Mouse (Mus musculus): ENCODE measurements around the gene Rbpj.
A peak's percentile ranks its signal among the peaks of the same experiment; 100 is the strongest.
"Not testable (repeated sequence)": the region's sequence is repeated elsewhere in the genome, so short reads cannot be mapped to it uniquely, and the experiment has no call there.

Gene Rbpj

DNA sequence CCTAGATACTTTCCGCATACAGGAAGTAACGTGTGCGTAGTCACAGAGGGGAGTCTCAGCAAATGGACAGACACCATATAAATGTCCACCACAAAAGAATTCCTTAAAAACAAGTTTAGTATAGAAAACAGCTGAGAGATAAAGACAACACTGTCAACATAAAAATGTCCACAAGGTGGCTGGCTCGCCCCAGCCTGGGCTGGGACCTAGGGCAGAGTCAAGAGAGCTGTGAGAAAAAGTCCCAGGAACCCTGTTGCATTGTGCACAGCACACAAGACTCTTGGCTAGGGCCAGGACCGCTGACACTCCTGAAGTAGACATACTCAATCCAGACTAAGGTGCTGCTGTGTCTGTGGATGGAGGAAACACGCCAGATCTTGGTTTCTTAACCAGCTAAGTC, 192.0 kb downstream of the Rbpj start:
- DNase-seq (ENCODE audit: inconsistent age in 2 of 2, low spot score in 1 of 2) = no peak

DNA sequence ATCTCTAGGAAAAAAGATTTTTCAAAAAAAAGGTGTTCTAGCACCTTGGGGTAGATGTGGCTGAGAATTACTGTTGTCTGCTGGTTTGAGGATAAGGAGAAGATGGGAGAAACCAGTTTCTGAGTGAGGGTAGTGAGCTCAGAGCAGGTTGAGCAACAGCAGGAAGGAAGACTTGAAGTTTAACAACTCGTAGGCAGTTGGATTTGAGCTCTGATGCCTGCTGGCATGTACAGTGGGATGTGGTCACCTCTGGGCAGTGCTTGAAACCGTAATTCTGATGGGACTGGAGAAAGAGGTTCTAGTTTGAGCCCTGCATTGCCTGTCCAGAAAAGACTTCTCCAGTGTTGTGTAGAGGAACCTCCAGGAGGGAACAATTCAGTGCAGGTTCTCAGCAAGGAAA, 195.6 kb downstream of the Rbpj start:
- no peak for DNase-seq (ENCODE audit: inconsistent age in 2 of 2, low spot score in 1 of 2)

DNA sequence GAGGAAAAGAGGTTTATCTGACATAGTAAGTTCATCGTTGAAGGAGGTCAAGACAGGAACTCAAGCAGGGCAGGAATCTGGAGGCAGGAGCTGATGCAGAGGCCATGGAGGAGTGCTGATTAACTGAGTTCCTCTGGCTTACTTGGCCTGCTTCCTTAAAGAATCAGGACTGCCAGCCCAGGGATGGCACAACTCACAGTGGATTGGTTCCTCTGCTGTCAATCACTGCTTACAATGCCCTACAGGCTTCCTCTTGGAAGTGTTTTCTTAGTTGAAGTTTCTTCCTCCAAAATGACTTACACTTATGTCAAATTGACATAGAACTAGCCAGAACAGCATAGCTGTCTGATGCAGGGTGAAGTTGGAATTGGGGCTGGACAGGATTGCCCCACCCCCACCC, 196.5 kb downstream of the Rbpj start:
- DNase-seq (ENCODE audit: inconsistent age in 2 of 2, low spot score in 1 of 2) = no peak

DNA sequence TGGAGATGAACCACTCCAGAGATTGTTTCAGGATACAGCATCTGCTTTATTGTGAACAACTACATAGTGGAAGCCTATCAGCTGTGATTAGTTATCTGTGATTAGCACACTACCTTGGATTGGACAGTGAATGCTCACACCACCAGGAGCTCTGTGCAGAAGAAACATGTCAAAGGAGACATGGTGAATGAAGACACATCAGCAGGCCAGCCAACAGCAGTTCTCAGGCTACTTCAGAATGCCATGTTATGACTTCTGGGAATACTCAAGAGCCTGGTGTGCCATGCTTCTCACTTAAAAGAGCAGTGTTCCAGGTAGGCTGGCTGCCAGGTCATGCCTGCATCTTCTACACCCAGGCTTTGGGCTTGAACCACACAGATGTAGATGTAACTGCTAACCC, 197.7 kb downstream of the Rbpj start:
- no peak for DNase-seq (ENCODE audit: inconsistent age in 2 of 2, low spot score in 1 of 2)

DNA sequence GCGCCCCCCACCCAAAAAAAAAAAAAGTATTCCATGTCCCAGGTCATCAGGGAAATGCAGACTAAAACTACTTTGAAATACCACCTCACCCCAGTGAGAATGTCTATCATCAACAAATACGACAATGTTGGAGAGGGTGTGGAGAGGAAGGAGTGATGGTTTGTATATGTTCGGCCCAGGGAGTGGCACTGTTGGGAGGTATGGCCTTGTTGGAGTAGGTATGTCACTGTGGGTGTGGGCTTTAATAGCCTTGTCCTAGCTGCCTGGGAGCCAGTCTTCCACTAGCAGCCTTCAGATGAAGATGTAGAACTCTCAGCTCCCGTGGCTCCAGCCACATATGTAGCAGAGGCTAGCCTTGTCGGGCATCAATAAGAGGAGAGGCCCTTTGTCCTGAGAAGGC, 202.1 kb downstream of the Rbpj start:
- no peak for DNase-seq (ENCODE audit: inconsistent age in 2 of 2, low spot score in 1 of 2)

DNA sequence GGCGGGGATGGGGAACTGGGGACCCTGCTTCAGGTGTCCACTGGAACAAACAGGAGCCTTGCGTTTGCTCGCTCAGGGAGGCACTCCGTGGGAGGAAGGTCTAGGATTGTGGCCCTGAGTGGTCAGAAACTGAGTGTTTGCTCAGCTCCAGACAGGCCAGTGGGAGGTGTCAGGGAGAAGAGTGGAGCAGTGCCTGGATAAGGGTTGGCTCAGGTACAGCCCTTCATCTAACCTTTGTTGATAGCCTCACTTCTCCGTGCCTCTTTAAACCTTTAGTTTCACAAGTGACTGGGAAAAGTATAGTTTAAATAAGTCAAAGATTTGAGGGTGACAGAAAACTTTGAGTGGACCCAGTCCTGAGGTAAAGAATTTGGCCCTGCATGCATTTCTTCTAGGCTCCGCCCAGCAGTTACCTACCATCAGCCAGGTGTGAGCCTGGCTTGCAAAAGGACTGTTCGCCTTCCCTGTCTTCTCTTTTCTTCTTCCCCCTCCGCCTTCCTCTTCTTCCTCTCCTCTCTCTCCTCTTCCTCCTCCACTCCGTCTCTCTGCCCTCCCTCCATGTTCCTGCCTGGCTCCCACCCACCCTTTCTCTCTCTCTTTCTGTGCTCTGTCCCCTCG, 204.5 kb downstream of the Rbpj start:
- DNase-seq (ENCODE audit: inconsistent age in 2 of 2, low spot score in 1 of 2) = no peak

DNA sequence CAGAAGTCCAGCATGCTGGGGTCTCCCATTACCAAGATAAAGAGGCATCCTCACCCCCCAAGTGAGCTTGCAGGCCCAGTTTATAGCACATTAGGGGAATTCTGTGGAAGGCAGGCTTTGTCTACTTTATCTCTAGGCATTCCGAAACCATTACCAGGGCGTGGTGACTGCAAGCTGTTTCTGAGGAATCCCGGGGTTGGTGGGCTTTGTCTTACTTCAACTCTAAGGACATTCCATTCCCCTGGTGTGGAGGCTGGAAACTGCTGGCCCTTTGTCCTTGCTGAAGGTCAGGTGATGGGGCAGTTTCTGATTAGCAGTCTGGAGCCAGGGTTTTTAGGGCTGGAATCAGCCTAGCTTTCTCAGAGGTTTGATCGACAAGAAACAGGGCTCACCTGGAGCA, 205.6 kb downstream of the Rbpj start:
- no peak for DNase-seq (ENCODE audit: inconsistent age in 2 of 2, low spot score in 1 of 2)

DNA sequence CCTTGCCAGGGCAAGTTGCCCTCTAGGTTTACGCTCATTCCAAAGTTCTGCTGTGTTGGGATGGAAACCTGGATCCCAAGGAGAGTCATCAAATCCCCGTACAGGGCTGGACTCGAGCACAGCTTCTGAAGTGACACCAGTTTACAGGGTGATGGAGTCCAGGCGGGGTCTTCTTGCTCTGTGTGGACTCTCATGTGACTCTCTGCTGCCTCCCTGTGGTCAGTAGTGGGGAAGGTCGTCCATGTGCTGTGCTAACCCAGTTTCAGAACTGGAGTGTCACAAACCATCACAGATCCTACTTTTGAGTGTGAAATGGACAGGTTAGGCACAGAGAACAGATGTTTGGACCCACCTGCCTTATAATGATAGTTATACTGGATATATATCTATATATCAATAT, 206.4 kb downstream of the Rbpj start:
- peak; percentile 48 to 86 for DNase-seq (ENCODE audit: inconsistent age in 2 of 2, low spot score in 1 of 2)

DNA sequence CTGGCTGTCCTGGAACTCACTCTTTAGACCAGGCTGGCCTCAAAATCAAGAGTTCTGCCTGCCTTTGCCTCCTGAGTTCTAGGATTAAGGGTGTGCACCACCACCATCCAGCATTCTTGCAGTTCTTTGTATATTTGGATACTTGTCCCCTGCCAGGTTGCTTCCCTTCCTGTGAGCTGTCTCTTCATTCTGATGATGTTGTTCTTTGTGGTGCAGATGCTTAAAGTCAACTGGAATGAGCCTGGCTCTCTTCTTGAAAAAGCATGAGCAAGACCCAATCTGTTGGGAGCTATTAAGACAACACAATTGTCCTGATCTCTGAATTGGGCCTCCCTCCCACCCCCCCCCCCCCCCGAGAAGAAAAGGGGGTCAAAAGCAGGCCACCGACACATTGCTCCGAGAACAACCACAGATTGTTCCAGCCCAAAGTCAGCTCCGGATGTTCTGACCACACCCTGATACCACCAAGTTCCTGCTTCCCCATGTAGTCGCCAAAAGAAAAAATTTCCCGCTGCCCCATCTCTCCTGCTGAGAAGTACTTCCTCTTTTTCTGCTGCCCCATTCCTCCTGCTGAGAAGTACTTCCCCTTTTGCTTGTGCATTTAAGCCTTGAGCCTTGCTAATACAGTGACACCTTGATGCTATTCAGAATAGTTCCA, 207.7 kb downstream of the Rbpj start:
- DNase-seq (ENCODE audit: inconsistent age in 2 of 2, low spot score in 1 of 2) = not testable (repeated sequence)

DNA sequence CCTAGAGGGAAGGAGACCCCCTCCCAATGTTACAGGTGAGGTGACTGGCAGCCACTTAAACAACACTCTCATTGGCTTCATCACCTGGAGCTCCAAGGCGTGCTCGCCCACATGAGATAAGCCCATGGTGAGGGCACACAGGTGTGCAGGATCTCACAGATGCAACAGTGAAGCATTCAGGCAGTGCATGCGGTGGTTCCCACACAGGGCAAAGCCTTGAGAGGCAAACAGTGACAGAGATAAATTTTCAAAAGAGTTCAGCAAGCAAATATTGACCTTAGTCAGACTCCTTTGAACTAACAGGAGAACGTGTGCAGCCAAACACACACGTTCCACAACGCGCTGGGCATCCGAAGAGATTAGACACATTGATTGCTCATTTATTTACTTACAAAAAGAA, 210.7 kb downstream of the Rbpj start:
- DNase-seq (ENCODE audit: inconsistent age in 2 of 2, low spot score in 1 of 2) = no peak

DNA sequence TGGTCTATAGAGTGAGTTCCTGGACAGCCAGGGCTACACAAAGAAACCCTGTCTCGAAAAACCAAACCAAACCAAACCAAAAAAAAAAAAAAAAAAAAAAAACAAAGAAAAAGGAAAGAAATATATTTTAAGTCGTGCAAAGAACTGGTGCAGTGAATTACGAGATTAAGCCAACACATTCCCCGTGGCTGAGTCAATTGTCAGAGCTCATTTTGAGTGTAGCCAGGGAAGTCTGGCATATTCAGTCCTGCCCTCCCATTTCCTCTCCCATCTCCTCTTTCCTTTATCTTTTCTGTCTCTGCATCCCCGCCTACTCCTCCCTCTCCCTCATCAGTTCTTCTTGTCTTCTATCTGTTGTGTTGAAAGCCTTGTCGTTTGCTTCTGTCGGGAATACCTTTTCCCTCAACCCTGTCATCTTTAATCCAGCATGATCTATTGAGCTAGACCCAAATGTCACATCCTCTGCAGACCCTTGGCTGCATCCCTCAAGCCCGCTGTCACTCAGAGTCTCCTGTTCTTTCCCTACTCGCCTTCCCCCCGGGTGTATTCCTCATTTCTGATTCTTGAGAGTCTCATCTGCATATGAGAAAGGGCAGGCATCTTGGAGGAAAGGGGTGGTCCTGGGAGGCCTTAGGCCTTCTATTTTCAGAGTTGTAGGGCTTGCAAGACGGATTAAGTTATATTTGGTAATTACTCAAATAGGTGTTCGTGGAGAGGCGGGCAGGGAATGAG, 212.2 kb downstream of the Rbpj start:
- DNase-seq (ENCODE audit: inconsistent age in 2 of 2, low spot score in 1 of 2) = no peak

DNA sequence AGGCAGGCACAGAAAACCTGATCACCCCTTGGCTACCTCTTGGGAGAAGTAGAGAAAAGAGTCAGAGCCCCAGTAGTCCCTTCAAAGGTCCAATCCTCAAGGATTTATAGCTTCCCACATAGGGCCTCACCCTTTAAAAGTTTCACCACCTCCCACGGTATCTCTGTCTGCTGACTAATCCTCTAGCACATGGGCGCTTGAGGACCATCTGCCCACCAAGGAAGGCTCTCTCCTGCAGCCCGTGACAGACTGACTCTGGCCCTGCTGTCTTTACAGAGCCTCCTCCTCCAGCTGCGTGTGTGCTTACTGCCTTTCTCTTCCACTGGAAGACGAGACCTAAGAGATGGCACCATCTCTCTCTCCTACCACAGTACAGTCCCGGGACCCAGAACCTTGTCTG, 213.7 kb downstream of the Rbpj start:
- DNase-seq (ENCODE audit: inconsistent age in 2 of 2, low spot score in 1 of 2) = no peak

DNA sequence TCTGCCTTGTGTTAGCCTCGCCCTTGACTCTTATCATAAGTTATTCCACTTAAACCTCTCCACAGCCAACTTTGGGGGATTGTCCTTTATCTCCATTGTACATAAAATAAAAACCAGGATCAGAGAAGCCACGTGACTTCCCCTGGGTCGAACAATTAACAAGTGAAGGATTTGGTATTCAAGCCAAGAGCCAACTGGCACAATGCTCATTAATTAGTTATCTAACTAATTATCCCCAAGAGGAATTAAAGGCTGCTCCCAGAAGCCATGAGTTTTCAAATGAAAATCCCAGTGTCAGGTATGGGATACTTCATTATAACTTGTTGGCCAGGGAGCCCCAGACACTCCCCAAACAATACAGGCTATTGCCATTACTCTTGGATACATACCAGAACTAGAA, 218.0 kb downstream of the Rbpj start:
- no peak for DNase-seq (ENCODE audit: inconsistent age in 2 of 2, low spot score in 1 of 2)

DNA sequence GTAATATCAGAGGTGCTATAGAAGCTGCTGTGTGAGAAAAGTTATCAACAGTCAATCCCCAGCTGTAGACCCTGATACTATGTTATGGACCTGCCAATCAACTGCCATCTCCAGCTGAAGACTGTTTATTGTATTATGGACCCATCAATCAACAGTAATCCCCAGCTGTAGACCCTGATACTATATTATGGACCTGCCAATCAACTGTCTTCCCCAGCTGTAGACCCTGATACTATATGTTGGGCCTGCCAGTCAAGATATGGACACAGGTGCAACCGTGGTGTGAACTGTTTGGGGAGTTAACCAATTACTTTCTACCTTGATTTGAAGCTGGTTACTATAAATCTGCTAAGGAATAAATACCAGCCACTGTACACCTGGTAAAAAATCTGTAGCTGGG, 218.5 kb downstream of the Rbpj start:
- no peak for DNase-seq (ENCODE audit: inconsistent age in 2 of 2, low spot score in 1 of 2)

DNA sequence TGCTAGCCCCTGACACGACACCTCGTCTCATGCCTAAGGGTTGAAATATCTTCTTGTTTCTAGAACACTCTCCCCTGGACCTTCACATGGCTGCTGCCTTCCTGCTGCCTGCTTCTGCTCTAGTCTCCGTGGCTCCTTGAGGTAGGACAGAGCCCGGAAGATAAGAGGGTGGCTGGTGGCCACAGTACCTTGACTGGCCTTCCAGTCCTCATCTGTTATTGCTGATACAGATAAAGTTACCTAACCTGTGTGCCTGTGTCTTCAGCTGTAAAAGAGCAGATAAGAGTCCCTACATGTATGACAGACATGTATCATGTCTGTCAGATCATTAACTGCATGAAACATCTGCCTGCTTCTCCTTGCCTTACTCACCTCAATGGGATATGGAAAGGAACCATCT, 219.7 kb downstream of the Rbpj start:
- DNase-seq (ENCODE audit: inconsistent age in 2 of 2, low spot score in 1 of 2) = no peak

DNA sequence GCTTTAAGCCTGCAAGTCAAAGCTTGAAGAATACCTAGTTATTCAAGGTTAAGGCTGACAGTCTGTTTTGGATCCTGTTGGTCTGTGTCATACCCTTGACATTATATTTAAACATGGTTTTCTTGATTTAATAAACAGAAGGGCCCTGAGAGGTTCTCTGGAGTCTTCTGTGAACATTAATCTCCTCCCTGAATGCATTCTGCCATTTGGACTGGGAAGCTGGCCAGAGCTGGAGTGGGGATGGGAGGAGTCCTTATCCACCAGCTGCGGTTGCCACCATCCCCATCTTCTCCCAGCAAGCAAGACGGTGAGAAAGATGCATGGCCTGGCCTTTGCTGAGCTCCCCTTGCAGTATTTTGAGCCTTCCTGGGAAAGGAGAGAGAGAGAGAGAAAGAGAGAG, 220.4 kb downstream of the Rbpj start:
- peak; percentile 20 to 71 for DNase-seq (ENCODE audit: inconsistent age in 2 of 2, low spot score in 1 of 2)

DNA sequence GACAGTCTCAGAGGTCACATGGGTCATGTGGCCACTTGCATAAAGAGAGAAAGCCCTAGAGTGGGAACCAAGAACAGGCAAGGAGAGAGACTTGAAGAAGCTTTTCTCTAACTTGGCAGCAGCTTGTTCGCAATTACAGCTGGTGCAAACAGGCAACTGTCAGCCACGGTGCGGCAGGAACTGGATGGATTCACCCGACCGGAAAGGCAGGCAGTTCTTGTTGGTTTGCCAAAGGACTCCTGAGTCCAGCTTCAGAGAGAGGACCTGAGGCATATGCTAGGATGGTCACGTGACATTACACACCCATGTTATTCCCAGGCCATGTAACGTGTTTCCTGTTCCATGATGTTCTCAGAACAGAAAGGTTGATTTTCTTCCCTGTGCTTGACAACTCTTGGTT, 222.4 kb downstream of the Rbpj start:
- no peak for DNase-seq (ENCODE audit: inconsistent age in 2 of 2, low spot score in 1 of 2)

DNA sequence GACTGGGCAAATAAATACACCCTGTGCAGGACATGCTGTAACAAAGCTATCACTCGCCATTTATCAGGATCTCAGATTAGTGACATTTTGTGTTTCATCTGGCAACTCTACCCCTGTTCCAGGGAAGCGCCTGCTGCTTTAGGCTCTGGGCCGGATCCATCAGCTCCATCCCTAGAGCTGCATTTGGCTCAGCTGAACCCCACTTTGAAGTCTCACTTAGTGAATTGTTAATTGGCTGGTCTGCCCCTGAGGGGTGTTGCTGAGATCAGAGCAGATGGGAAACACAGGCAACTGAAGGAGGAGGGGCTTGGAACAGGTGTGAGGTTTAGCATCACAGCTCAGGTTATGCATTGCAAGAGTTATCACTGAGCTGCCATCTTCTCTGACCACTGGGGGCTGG, 225.6 kb downstream of the Rbpj start:
- no peak for DNase-seq (ENCODE audit: inconsistent age in 2 of 2, low spot score in 1 of 2)

DNA sequence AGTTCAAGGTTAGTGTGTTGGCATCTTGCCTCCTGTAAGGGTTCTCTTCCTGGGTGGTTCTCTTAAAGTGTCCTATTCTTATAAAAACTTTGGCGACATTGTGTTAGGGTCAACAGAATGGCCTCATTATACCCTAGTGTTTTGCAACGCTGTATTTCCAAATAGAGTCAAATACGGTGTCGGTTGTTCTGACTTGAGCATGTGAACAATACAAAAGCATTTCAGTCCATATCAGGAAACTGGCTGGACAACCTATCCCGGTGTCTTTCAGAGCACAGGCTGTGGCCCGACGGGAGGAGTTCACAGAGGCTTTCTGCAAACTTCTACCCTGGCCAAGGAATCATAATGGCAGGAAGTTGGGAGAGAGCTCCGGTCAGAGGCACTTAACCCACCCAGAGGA, 226.1 kb downstream of the Rbpj start:
- no peak for DNase-seq (ENCODE audit: inconsistent age in 2 of 2, low spot score in 1 of 2)

DNA sequence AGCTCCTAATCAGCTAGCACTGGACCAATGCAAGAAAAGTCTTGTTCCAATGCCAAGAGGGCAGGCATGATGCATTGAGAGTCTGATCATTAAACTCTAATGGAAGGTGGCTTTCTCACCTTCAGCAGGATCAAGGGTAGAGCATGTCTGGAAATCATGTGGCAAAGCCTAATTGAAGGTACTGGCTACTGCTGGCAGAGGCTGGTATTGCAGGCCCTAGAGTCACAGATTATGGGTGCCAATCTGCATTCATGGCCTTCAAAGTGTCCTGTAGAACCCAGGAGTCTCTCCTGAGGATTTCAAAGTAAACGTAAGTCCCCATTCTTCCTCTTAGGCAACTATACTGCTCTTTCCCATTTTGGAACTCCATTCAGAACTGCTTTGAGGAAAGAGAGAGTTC, 226.7 kb downstream of the Rbpj start:
- DNase-seq (ENCODE audit: inconsistent age in 2 of 2, low spot score in 1 of 2) = no peak

DNA sequence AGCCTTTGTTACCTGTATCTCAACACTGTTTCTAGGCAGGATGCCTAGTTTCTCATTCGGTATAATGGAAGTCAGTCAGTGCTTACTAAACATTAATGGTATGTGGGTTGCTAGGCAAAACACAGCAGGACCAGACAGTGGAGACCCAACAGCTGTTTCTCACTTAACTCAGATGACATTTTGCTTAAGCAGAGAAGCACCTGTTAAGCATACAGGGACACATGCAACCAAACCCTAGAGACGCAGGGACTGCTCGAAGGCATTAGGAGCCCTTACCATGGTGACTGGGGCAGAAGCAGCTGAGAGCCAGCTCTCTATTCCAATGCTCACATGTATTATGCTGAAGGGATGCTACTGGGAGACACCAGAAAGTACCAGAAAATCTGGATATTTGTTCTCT, 230.7 kb downstream of the Rbpj start:
- no peak for DNase-seq (ENCODE audit: inconsistent age in 2 of 2, low spot score in 1 of 2)

DNA sequence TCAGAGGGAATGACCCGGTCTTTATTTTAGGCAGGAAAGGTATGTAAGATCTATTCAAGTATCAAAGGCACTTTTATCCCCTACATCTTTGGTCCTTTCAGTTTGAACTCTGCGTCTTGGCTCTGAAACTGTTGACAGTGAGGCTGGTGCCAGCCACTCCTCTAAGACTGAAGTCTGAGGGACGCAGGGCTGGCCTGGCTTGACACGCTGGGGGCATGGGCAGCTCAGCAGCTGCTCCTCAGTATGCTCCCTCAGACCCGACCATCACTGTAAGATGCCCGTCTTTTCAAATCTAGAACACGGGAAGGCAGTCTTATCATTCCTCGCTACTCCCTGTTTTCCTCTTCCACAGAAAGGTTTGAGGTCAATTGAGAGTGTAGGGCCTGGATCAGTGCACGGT, 231.8 kb downstream of the Rbpj start:
- no peak for DNase-seq (ENCODE audit: inconsistent age in 2 of 2, low spot score in 1 of 2)

DNA sequence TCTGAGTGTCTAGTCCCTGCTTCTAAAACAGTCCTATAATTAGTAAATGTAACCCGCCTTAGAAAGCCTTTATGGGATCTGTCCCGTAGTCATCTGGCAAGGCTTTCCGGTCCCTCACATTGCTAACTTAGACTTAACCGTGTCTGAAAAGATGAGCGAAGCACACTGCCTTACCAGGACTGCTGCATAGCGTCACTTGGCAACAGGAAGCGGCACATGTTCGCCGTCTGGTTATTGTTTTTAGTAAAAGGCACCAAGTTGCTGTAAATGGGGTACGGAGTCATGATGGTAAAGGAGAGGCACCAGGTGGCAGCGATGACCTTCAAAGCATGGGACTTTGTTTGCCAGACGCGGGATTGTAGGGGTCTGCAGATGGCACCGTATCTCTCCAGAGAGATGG, 236.7 kb downstream of the Rbpj start:
- DNase-seq (ENCODE audit: inconsistent age in 2 of 2, low spot score in 1 of 2) = no peak

All from adrenal gland, adult (tissue).